Mouse (Mus musculus) liver, embryonic 14.5 days (tissue): ENCODE data around the gene Tmem39b. TPM values are rescaled to one million over a fixed set of nuclear protein-coding genes. Genes with fewer than 3 reads are reported as not detected.

ENCODE experiments used
- ATAC-seq: fragments of 200-750 bp; cut with Nextera tagmentation; 2 replicates; pipeline ENCODE4 v1.8.0; 2017; ENCODE audit warnings: moderate number of reproducible peaks, mild to moderate bottlenecking, moderate library complexity; ENCODE audit not compliant: insufficient read depth
- DNase-seq, 3 experiments: peaks; one replicate each; pipeline ENCODE4 v3.0.0-alpha.2; 2012 to 2013; ENCODE audit warnings: low read depth in 3 of 3, low spot score in 3 of 3
- H3K27ac ChIP-seq: fragments of 300-500 bp; sonication (generic); 2 replicates; pipeline ENCODE4 v1.5.1; 2014; ENCODE audit warnings: moderate library complexity, mild to moderate bottlenecking, control low read depth, inconsistent platforms
- H3K27me3 ChIP-seq: fragments of 300-500 bp; sonication (generic); 2 replicates; pipeline ENCODE4 v1.6.1; 2014; ENCODE audit warnings: mild to moderate bottlenecking, low read length, moderate library complexity; ENCODE audit not compliant: control insufficient read depth, insufficient read depth
- H3K36me3 ChIP-seq: fragments of 300-500 bp; sonication (generic); replicated peaks from 2 replicates; pipeline ENCODE4 v1.6.1; 2014; ENCODE audit warnings: low read depth; ENCODE audit not compliant: control insufficient read depth, insufficient read depth
- H3K4me1 ChIP-seq, 2 experiments: fragments of 200-500 bp in 1 of 2; fragments of 300-500 bp in 1 of 2; sonication (generic) in 1 of 2; replicated peaks; 2 replicates each; pipeline ENCODE4 v1.6.1; 2012 to 2014; ENCODE audit warnings: antibody characterized with exemption in 1 of 2, inconsistent platforms in 1 of 2, low read length in 1 of 2; ENCODE audit not compliant: control insufficient read depth in 2 of 2, insufficient read depth in 2 of 2
- H3K4me2 ChIP-seq: fragments of 300-500 bp; sonication (generic); 2 replicates; pipeline ENCODE4 v1.6.1; 2014; ENCODE audit warnings: low read depth, mild to moderate bottlenecking, control low read depth, moderate library complexity
- H3K4me3 ChIP-seq, 2 experiments: fragments of 200-500 bp in 1 of 2; fragments of 300-500 bp in 1 of 2; sonication (generic) in 1 of 2; 2 replicates each; pipeline ENCODE4 v1.5.1; 2012 to 2014; ENCODE audit warnings: low read depth in 2 of 2, low read length in 2 of 2, mild to moderate bottlenecking in 2 of 2, control low read depth in 1 of 2, inconsistent platforms in 1 of 2, moderate library complexity in 1 of 2; ENCODE audit not compliant: insufficient read depth in 1 of 2
- H3K9ac ChIP-seq: fragments of 300-500 bp; sonication (generic); replicated peaks from 2 replicates; pipeline ENCODE4 v1.6.1; 2014; ENCODE audit warnings: mild to moderate bottlenecking, control low read depth, moderate library complexity
- H3K9me3 ChIP-seq: fragments of 300-500 bp; sonication (generic); 2 replicates; pipeline ENCODE4 v1.6.1; 2016; ENCODE audit warnings: low read length, mixed read lengths; ENCODE audit not compliant: control insufficient read depth
- CTCF ChIP-seq: IDR thresholded peaks from 2 replicates; pipeline ENCODE4 v1.5.1; 2016; ENCODE audit warnings: antibody characterized with exemption, low read depth, control low read depth
- EP300 ChIP-seq: IDR thresholded peaks from 2 replicates; pipeline ENCODE4 v1.6.1; 2016; ENCODE audit warnings: antibody characterized with exemption, low read depth
- WGBS: fragments of 180-500 bp; shearing (Covaris S2); extraction: QIAGEN DNeasy Blood & Tissue Kit; methylation state at CpG from one replicate; pipeline ENCODE4 v1.1.7; 2014; ENCODE audit not compliant: insufficient replicate concordance; 5-methylcytosine and 5-hydroxymethylcytosine counted together
- microRNA-seq: library from miRNA; unstranded; fragments of <30 nt; microRNA quantifications from one replicate; pipeline ENCODE4, GENCODE M21; 2016
- polyA plus RNA-seq, 2 experiments: library from polyadenylated mRNA; depleted of rRNA in 1 of 2; stranded (reverse) in 1 of 2; unstranded in 1 of 2; fragments of >200 nt; fragmentation: Nextera tagmentation in 1 of 2; extraction: Ambion mirVana in 1 of 2; gene quantifications; 2 replicates each; pipeline versions ENCODE4 v1.2.1 to v1.2.3; 2012 to 2014

Gene Tmem39b
- polyA plus RNA-seq, 2 experiments, result 5.5 to 9.3 TPM

GRCm38 (mm10) chr4:129639221-129639620, 57.4 kb downstream of the Tmem39b start:
- peak overlapping the region in 1 of 2 experiments; percentile 57; a peak in 3 of 4 replicates for H3K4me3 ChIP-seq
- H3K9me3 ChIP-seq, result no peaks in the 10 kb centered on the region
- H3K9ac ChIP-seq, result peak overlapping the region; percentile 74
- DNase-seq, result no peak
- H3K27ac ChIP-seq, result no peak overlapping the region
- H3K4me1 ChIP-seq, result peaks cover 10 to 18% of the 10 kb centered on the region in 2 experiments
- TF ChIP-seq EP300, result no peak
- no peak for TF ChIP-seq CTCF
- no peaks in the 10 kb centered on the region for H3K27me3 ChIP-seq
- peaks cover 40% of the 10 kb centered on the region for H3K36me3 ChIP-seq
- H3K4me2 ChIP-seq, result peak overlapping the region; percentile 85
- no peak for ATAC-seq
- 84% methylated on average over 15 of the region's 15 CpGs for WGBS

GRCm38 (mm10) chr4:129633852-129634251, 62.8 kb downstream of the Tmem39b start:
- DNase-seq (no peak), ATAC-seq (peak; percentile 79)
- Histone ChIP-seq H3K27me3 (no peaks in the 10 kb centered on the region), H3K27ac (no peak overlapping the region), H3K9ac (peak overlapping the region; percentile 9; the same call in 1 of the 2 replicates), H3K4me1 (peaks cover 7 to 14% of the 10 kb centered on the region in 2 experiments), H3K4me2 (peak overlapping the region; percentile 40), H3K9me3 (no peaks in the 10 kb centered on the region), H3K36me3 (peaks cover 88% of the 10 kb centered on the region), H3K4me3 (no peak overlapping the region)
- no peak for TF ChIP-seq CTCF
- 0 out of 2 replicates have a peak, but pooled peaks have one; percentile 15 for TF ChIP-seq EP300
- 34% methylated on average over 6 of the region's 6 CpGs for WGBS

- Histone ChIP-seq H3K4me1 (peaks cover 7 to 14% of the 10 kb centered on the region in 2 experiments), H3K9me3 (no peaks in the 10 kb centered on the region), H3K9ac (no peak overlapping the region), H3K4me3 (no peak overlapping the region), H3K27ac (no peak overlapping the region), H3K36me3 (peaks cover 90% of the 10 kb centered on the region), H3K4me2 (no peak overlapping the region), H3K27me3 (no peaks in the 10 kb centered on the region)
- TF ChIP-seq EP300 (no peak), CTCF (no peak)
- no peak for ATAC-seq
- DNase-seq, result no peak
- 85% methylated on average over 12 of the region's 12 CpGs for WGBS
These were observed 64.8 kb downstream of the Tmem39b start for GRCm38 (mm10) chr4:129631867-129632266.

GRCm38 (mm10) chr4:129630944-129631343, 65.7 kb downstream of the Tmem39b start:
- no peak for ATAC-seq
- no peaks in the 10 kb centered on the region for H3K9me3 ChIP-seq

More at GRCm38 (mm10) chr4:129630944-129631343, 65.7 kb downstream of the Tmem39b start:
- Histone ChIP-seq H3K36me3 (peaks cover 84% of the 10 kb centered on the region), H3K4me1 (peaks cover 7 to 14% of the 10 kb centered on the region in 2 experiments), H3K4me2 (no peak overlapping the region), H3K9ac (no peak overlapping the region), H3K4me3 (no peak overlapping the region), H3K27ac (no peak overlapping the region), H3K27me3 (no peaks in the 10 kb centered on the region)
- 82% methylated on average over 4 of the region's 4 CpGs for WGBS
- no peak for DNase-seq
- TF ChIP-seq CTCF, result no peak
- no peak for TF ChIP-seq EP300

Small RNAs within 50 kb of the gene (microRNA-seq; reads per million reads assigned to microRNA genes)
- gene Mir7016, result not detected

Other genes starting within 250 kb of the Tmem39b start
- 30.5 and 34.7 TPM in 2 replicates for gene Bsdc1, start 235.3 kb downstream of the Tmem39b start, polyA plus RNA-seq (2012; rRNA removed)
- gene Bsdc1, start 235.3 kb downstream of the Tmem39b start, polyA plus RNA-seq (2014; fragmentation: Nextera tagmentation; extraction: Ambion mirVana), result 52.1 and 52.4 TPM in 2 replicates
- gene Tssk3, start 205.8 kb downstream of the Tmem39b start, polyA plus RNA-seq (2012; rRNA removed), result not detected in 2 replicates
- not detected in 2 replicates for gene Tssk3, start 205.8 kb downstream of the Tmem39b start, polyA plus RNA-seq (2014; fragmentation: Nextera tagmentation; extraction: Ambion mirVana)
- 0.40 and 0.54 TPM in 2 replicates for gene Fam229a, start 205.6 kb downstream of the Tmem39b start, polyA plus RNA-seq (2012; rRNA removed)
- 0.37 and 0.44 TPM in 2 replicates for gene Fam229a, start 205.6 kb downstream of the Tmem39b start, polyA plus RNA-seq (2014; fragmentation: Nextera tagmentation; extraction: Ambion mirVana)
- 30.6 and 34.8 TPM in 2 replicates for gene Marcksl1, start 183.3 kb downstream of the Tmem39b start, polyA plus RNA-seq (2012; rRNA removed)
- 38.2 and 42.0 TPM in 2 replicates for gene Marcksl1, start 183.3 kb downstream of the Tmem39b start, polyA plus RNA-seq (2014; fragmentation: Nextera tagmentation; extraction: Ambion mirVana)
- gene Hdac1, start 154.1 kb downstream of the Tmem39b start, polyA plus RNA-seq (2012; rRNA removed), result 59.4 and 76.5 TPM in 2 replicates
- gene Hdac1, start 154.1 kb downstream of the Tmem39b start, polyA plus RNA-seq (2014; fragmentation: Nextera tagmentation; extraction: Ambion mirVana), result 107 and 114 TPM in 2 replicates
- gene Lck, start 123.2 kb downstream of the Tmem39b start, polyA plus RNA-seq (2012; rRNA removed), result 2.7 and 3.1 TPM in 2 replicates
- gene Lck, start 123.2 kb downstream of the Tmem39b start, polyA plus RNA-seq (2014; fragmentation: Nextera tagmentation; extraction: Ambion mirVana), result 3.9 TPM in 2 replicates
- gene Fam167b, start 118.3 kb downstream of the Tmem39b start, polyA plus RNA-seq (2012; rRNA removed), result 7.6 TPM in 2 replicates
- 5.4 and 5.8 TPM in 2 replicates for gene Fam167b, start 118.3 kb downstream of the Tmem39b start, polyA plus RNA-seq (2014; fragmentation: Nextera tagmentation; extraction: Ambion mirVana)
- 223 and 242 TPM in 2 replicates for gene Eif3i, start 96.2 kb downstream of the Tmem39b start, polyA plus RNA-seq (2012; rRNA removed)
- gene Eif3i, start 96.2 kb downstream of the Tmem39b start, polyA plus RNA-seq (2014; fragmentation: Nextera tagmentation; extraction: Ambion mirVana), result 201 and 225 TPM in 2 replicates
- gene Tmem234, start 96.2 kb downstream of the Tmem39b start, polyA plus RNA-seq (2012; rRNA removed), result 78.5 and 84.2 TPM in 2 replicates
- 108 and 129 TPM in 2 replicates for gene Tmem234, start 96.2 kb downstream of the Tmem39b start, polyA plus RNA-seq (2014; fragmentation: Nextera tagmentation; extraction: Ambion mirVana)
- gene Dcdc2b, start 82.6 kb downstream of the Tmem39b start, polyA plus RNA-seq (2012; rRNA removed), result 0.28 and 0.47 TPM in 2 replicates
- 0.19 and 0.61 TPM in 2 replicates for gene Dcdc2b, start 82.6 kb downstream of the Tmem39b start, polyA plus RNA-seq (2014; fragmentation: Nextera tagmentation; extraction: Ambion mirVana)
- 6.2 and 8.8 TPM in 2 replicates for gene Iqcc, start 77.7 kb downstream of the Tmem39b start, polyA plus RNA-seq (2012; rRNA removed)
- 7.0 and 9.2 TPM in 2 replicates for gene Iqcc, start 77.7 kb downstream of the Tmem39b start, polyA plus RNA-seq (2014; fragmentation: Nextera tagmentation; extraction: Ambion mirVana)
- gene Ccdc28b, start 72.9 kb downstream of the Tmem39b start, polyA plus RNA-seq (2012; rRNA removed), result 5.7 and 12.0 TPM in 2 replicates
- gene Ccdc28b, start 72.9 kb downstream of the Tmem39b start, polyA plus RNA-seq (2014; fragmentation: Nextera tagmentation; extraction: Ambion mirVana), result 11.0 and 12.4 TPM in 2 replicates
- gene Txlna, start 55.8 kb downstream of the Tmem39b start, polyA plus RNA-seq (2012; rRNA removed), result 12.2 and 17.0 TPM in 2 replicates
- gene Txlna, start 55.8 kb downstream of the Tmem39b start, polyA plus RNA-seq (2014; fragmentation: Nextera tagmentation; extraction: Ambion mirVana), result 26.3 and 30.3 TPM in 2 replicates
- 8.9 and 10.1 TPM in 2 replicates for gene Kpna6, start 24.1 kb downstream of the Tmem39b start, polyA plus RNA-seq (2012; rRNA removed)
- gene Kpna6, start 24.1 kb downstream of the Tmem39b start, polyA plus RNA-seq (2014; fragmentation: Nextera tagmentation; extraction: Ambion mirVana), result 5.4 and 7.1 TPM in 2 replicates
- 12.5 and 16.7 TPM in 2 replicates for gene Khdrbs1, start 45.5 kb upstream of the Tmem39b start, polyA plus RNA-seq (2012; rRNA removed)
- gene Khdrbs1, start 45.5 kb upstream of the Tmem39b start, polyA plus RNA-seq (2014; fragmentation: Nextera tagmentation; extraction: Ambion mirVana), result 24.0 and 28.2 TPM in 2 replicates
- 26.1 and 42.2 TPM in 2 replicates for gene Ptp4a2, start 114.4 kb upstream of the Tmem39b start, polyA plus RNA-seq (2012; rRNA removed)
- 150 and 154 TPM in 2 replicates for gene Ptp4a2, start 114.4 kb upstream of the Tmem39b start, polyA plus RNA-seq (2014; fragmentation: Nextera tagmentation; extraction: Ambion mirVana)
- gene Spocd1, start 232.4 kb upstream of the Tmem39b start, polyA plus RNA-seq (2012; rRNA removed), result 0.03 TPM in 1 of 2 replicates, not detected in the other
- 0.11 TPM in 1 of 2 replicates, not detected in the other for gene Spocd1, start 232.4 kb upstream of the Tmem39b start, polyA plus RNA-seq (2014; fragmentation: Nextera tagmentation; extraction: Ambion mirVana)